Mouse (Mus musculus) ES-E14 (cell line): Measurements from ENCODE around the gene Npas3. TPM values are rescaled to one million over a fixed set of nuclear protein-coding genes. Genes with fewer than 3 reads are reported as not detected.

Experiments
- DNase-seq: peaks from one replicate; pipeline ENCODE4 v3.0.0-alpha.2; 2013; ENCODE audit warnings: low read depth, low spot score
- H3K27ac ChIP-seq: 2 replicates; pipeline ENCODE4 v1.5.1; 2012; ENCODE audit warnings: low read depth, mild to moderate bottlenecking, low read length, moderate library complexity, mixed read lengths; ENCODE audit not compliant: poor library complexity, insufficient read depth, severe bottlenecking
- H3K36me3 ChIP-seq: 2 replicates; pipeline ENCODE4 v1.6.1; 2012; ENCODE audit warnings: mild to moderate bottlenecking, low read length, moderate library complexity, mixed read lengths; ENCODE audit not compliant: control insufficient read depth, poor library complexity, insufficient read depth, severe bottlenecking
- H3K4me1 ChIP-seq, 2 experiments: fragments of 150-350 bp in 1 of 2; sonication (generic) in 1 of 2; 2 replicates each; pipeline ENCODE4 v1.6.1; 2012; ENCODE audit warnings: low read length in 2 of 2, mild to moderate bottlenecking in 1 of 2, mixed read lengths in 1 of 2; ENCODE audit not compliant: control insufficient read depth in 2 of 2, insufficient read depth in 2 of 2, poor library complexity in 1 of 2
- H3K4me3 ChIP-seq, 2 experiments: fragments of 150-350 bp in 1 of 2; sonication (generic) in 1 of 2; 2 replicates each; pipeline ENCODE4 v1.5.1; 2012; ENCODE audit warnings: low read length in 2 of 2, low read depth in 1 of 2, mild to moderate bottlenecking in 1 of 2, mixed read lengths in 1 of 2; ENCODE audit not compliant: insufficient read depth in 1 of 2, poor library complexity in 1 of 2, severe bottlenecking in 1 of 2
- H3K9ac ChIP-seq: 2 replicates; pipeline ENCODE4 v1.6.1; 2012; ENCODE audit warnings: low read depth, mild to moderate bottlenecking, low read length, mixed read lengths; ENCODE audit not compliant: poor library complexity, insufficient read depth, severe bottlenecking
- H3K9me3 ChIP-seq: fragments of 150-350 bp; sonication (generic); 2 replicates; pipeline ENCODE4 v1.6.1; 2012; ENCODE audit warnings: low read depth, mild to moderate bottlenecking, low read length; ENCODE audit not compliant: control insufficient read depth, insufficient read depth
- CHD2 ChIP-seq: IDR thresholded peaks from 2 replicates; pipeline ENCODE4 v1.6.1; 2014; ENCODE audit warnings: mild to moderate bottlenecking, low read depth, low read length, inconsistent platforms
- HCFC1 ChIP-seq: IDR thresholded peaks from 2 replicates; pipeline ENCODE4 v1.6.1; 2012; ENCODE audit warnings: low read length, inconsistent platforms, borderline replicate concordance; ENCODE audit not compliant: insufficient read depth
- MAFK ChIP-seq: IDR thresholded peaks from 2 replicates; pipeline ENCODE4 v1.6.1; 2014; ENCODE audit warnings: mild to moderate bottlenecking, low read depth, low read length, inconsistent platforms; ENCODE audit not compliant: insufficient read depth
- ZC3H11A ChIP-seq: IDR thresholded peaks from 2 replicates; pipeline ENCODE4 v1.6.1; 2012; ENCODE audit warnings: low read depth, mild to moderate bottlenecking, inconsistent platforms, low read length, borderline replicate concordance
- ZNF384 ChIP-seq: IDR thresholded peaks from 2 replicates; pipeline ENCODE4 v1.6.1; 2012; ENCODE audit warnings: low read depth, low read length, inconsistent platforms
- in situ Hi-C, 2 experiments: fragments of 600-800 bp; cut with MboI; formaldehyde crosslinking; loops; one replicate each; pipeline ENCODE4 v1.15.1; 2025; ENCODE audit warnings: low sequenced_read_pairs in 2 of 2, inconsistent platforms in 1 of 2; ENCODE audit not compliant: unreplicated experiment in 2 of 2
- total RNA-seq: library from RNA; depleted of rRNA; stranded (reverse); fragments of 300-350 nt; gene quantifications from 2 replicates; pipeline ENCODE4 v1.2.3, GENCODE M21; 2012

Npas3 gene
- total RNA-seq, 1 experiment: 1.2 TPM

GRCm38 (mm10) chr12:53746653-53747052, 498.2 kb downstream of the Npas3 start:
- TF ChIP-seq CHD2 (no peak), MAFK (no peak)
- in situ Hi-C loops: no loop called here
- Histone ChIP-seq H3K4me1 (no peaks in the 10 kb centered on the region), H3K9me3 (no peaks in the 10 kb centered on the region), H3K27ac (no peak overlapping the region), H3K9ac (no peak overlapping the region), H3K4me3 (no peak overlapping the region), H3K36me3 (no peaks in the 10 kb centered on the region)
- DNase-seq: no peak

- Histone ChIP-seq H3K9me3 (no peaks in the 10 kb centered on the region), H3K4me1 (no peaks in the 10 kb centered on the region), H3K36me3 (no peaks in the 10 kb centered on the region), H3K27ac (no peak overlapping the region), H3K4me3 (no peak overlapping the region), H3K9ac (no peak overlapping the region)
- TF ChIP-seq CHD2 (no peak), ZC3H11A (no peak), HCFC1 (no peak), MAFK (no peak), ZNF384 (no peak)
- in situ Hi-C loops: no loop called here
- DNase-seq: no peak
These were observed 500.9 kb downstream of the Npas3 start for GRCm38 (mm10) chr12:53749375-53749774.

GRCm38 (mm10) chr12:53752281-53753072, 504.0 kb downstream of the Npas3 start:
- no peaks in the 10 kb centered on the region for H3K36me3 ChIP-seq
- in situ Hi-C loops: no loop called here
- TF ChIP-seq ZNF384 (no peak), HCFC1 (no peak), MAFK (no peak), CHD2 (no peak), ZC3H11A (no peak)

GRCm38 (mm10) chr12:53753368-53753937, 505.0 kb downstream of the Npas3 start:
- DNase-seq: no peak
- Histone ChIP-seq H3K4me3 (no peak overlapping the region), H3K27ac (no peak overlapping the region), H3K9me3 (no peaks in the 10 kb centered on the region), H3K36me3 (no peaks in the 10 kb centered on the region), H3K4me1 (no peaks in the 10 kb centered on the region), H3K9ac (no peak overlapping the region)
- in situ Hi-C loops: no loop called here
- TF ChIP-seq MAFK: no peak
- no peak for TF ChIP-seq ZC3H11A
- no peak for TF ChIP-seq ZNF384
- TF ChIP-seq HCFC1: no peak
- TF ChIP-seq CHD2: no peak

More at GRCm38 (mm10) chr12:53752281-53753072, 504.0 kb downstream of the Npas3 start:
- no peak for DNase-seq
- no peak overlapping the region for H3K4me3 ChIP-seq
- H3K9me3 ChIP-seq: no peaks in the 10 kb centered on the region
- H3K9ac ChIP-seq: no peak overlapping the region
- no peak overlapping the region for H3K27ac ChIP-seq
- no peaks in the 10 kb centered on the region for H3K4me1 ChIP-seq
